Mouse (Mus musculus): Measurements from ENCODE around the gene Tm4sf19. TPM values are rescaled to one million over a fixed set of nuclear protein-coding genes. Genes with fewer than 3 reads are reported as not detected.

Gene Tm4sf19
- total RNA-seq, 1 experiment = not detected

- in situ Hi-C loops (cut with MboI; ENCODE audit: low sequenced_read_pairs in 2 of 2, unreplicated experiment in 2 of 2) = no loop called here
- DNase-seq (ENCODE audit: low read depth, low spot score) = no peak
- Histone ChIP-seq H3K9ac (ENCODE audit: insufficient read depth, low read depth, low read length, poor library complexity, severe bottlenecking) (no peak overlapping the region), H3K27ac (ENCODE audit: insufficient read depth, low read depth, low read length, poor library complexity, severe bottlenecking) (no peak overlapping the region), H3K9me3 (ENCODE audit: control insufficient read depth, insufficient read depth, low read depth, low read length) (no peaks in the 10 kb centered on the region), H3K4me1 (ENCODE audit: control insufficient read depth in 2 of 2, insufficient read depth in 2 of 2, low read length in 2 of 2, poor library complexity in 1 of 2) (no peaks in the 10 kb centered on the region), H3K36me3 (ENCODE audit: control insufficient read depth, insufficient read depth, low read length, poor library complexity, severe bottlenecking) (peaks cover 4% of the 10 kb centered on the region), H3K4me3 (ENCODE audit: insufficient read depth in 1 of 2, low read depth in 1 of 2, low read length in 2 of 2, poor library complexity in 1 of 2, severe bottlenecking in 1 of 2) (no peak overlapping the region)
- no peak for TF ChIP-seq MAFK (IDR thresholded peaks at IDR 0.05; ENCODE audit: insufficient read depth, low read depth, low read length)
- no peak for TF ChIP-seq ZNF384 (IDR thresholded peaks at IDR 0.05; ENCODE audit: low read depth, low read length)
- no peak for TF ChIP-seq ZC3H11A (IDR thresholded peaks at IDR 0.05; ENCODE audit: borderline replicate concordance, low read depth, low read length)
- no peak for TF ChIP-seq CHD2 (IDR thresholded peaks at IDR 0.05; ENCODE audit: low read depth, low read length)
These were observed 9.4 kb upstream of the Tm4sf19 start for GRCm38 (mm10) chr16:32390882-32391281.

- no peaks in the 10 kb centered on the region for H3K4me1 ChIP-seq (ENCODE audit: control insufficient read depth in 2 of 2, insufficient read depth in 2 of 2, low read length in 2 of 2, poor library complexity in 1 of 2)
- H3K9me3 ChIP-seq (ENCODE audit: control insufficient read depth, insufficient read depth, low read depth, low read length) = no peaks in the 10 kb centered on the region
- no peak overlapping the region for H3K9ac ChIP-seq (ENCODE audit: insufficient read depth, low read depth, low read length, poor library complexity, severe bottlenecking)
- no peak for DNase-seq (ENCODE audit: low read depth, low spot score)
- in situ Hi-C loops (cut with MboI; ENCODE audit: low sequenced_read_pairs in 2 of 2, unreplicated experiment in 2 of 2) = no loop called here
- H3K27ac ChIP-seq (ENCODE audit: insufficient read depth, low read depth, low read length, poor library complexity, severe bottlenecking) = no peak overlapping the region
- peaks cover 1% of the 10 kb centered on the region for H3K36me3 ChIP-seq (ENCODE audit: control insufficient read depth, insufficient read depth, low read length, poor library complexity, severe bottlenecking)
- no peak overlapping the region for H3K4me3 ChIP-seq (ENCODE audit: insufficient read depth in 1 of 2, low read depth in 1 of 2, low read length in 2 of 2, poor library complexity in 1 of 2, severe bottlenecking in 1 of 2)
- no peak for TF ChIP-seq CHD2 (IDR thresholded peaks at IDR 0.05; ENCODE audit: low read depth, low read length)
- no peak for TF ChIP-seq ZC3H11A (IDR thresholded peaks at IDR 0.05; ENCODE audit: borderline replicate concordance, low read depth, low read length)
- no peak for TF ChIP-seq HCFC1 (IDR thresholded peaks at IDR 0.05; ENCODE audit: borderline replicate concordance, insufficient read depth, low read length)
- no peak for TF ChIP-seq ZNF384 (IDR thresholded peaks at IDR 0.05; ENCODE audit: low read depth, low read length)
- TF ChIP-seq MAFK (IDR thresholded peaks at IDR 0.05; ENCODE audit: insufficient read depth, low read depth, low read length) = no peak
These were observed 4.4 kb upstream of the Tm4sf19 start for GRCm38 (mm10) chr16:32395679-32396540.

GRCm38 (mm10) chr16:32396541-32396835 lies 3.8 kb upstream of the Tm4sf19 start:
- TF ChIP-seq HCFC1 (IDR thresholded peaks at IDR 0.05; ENCODE audit: borderline replicate concordance, insufficient read depth, low read length) (no peak), ZNF384 (IDR thresholded peaks at IDR 0.05; ENCODE audit: low read depth, low read length) (no peak), CHD2 (IDR thresholded peaks at IDR 0.05; ENCODE audit: low read depth, low read length) (no peak), ZC3H11A (IDR thresholded peaks at IDR 0.05; ENCODE audit: borderline replicate concordance, low read depth, low read length) (no peak)
- Histone ChIP-seq H3K4me1 (ENCODE audit: control insufficient read depth in 2 of 2, insufficient read depth in 2 of 2, low read length in 2 of 2, poor library complexity in 1 of 2) (no peaks in the 10 kb centered on the region), H3K27ac (ENCODE audit: insufficient read depth, low read depth, low read length, poor library complexity, severe bottlenecking) (no peak overlapping the region), H3K9ac (ENCODE audit: insufficient read depth, low read depth, low read length, poor library complexity, severe bottlenecking) (no peak overlapping the region), H3K36me3 (ENCODE audit: control insufficient read depth, insufficient read depth, low read length, poor library complexity, severe bottlenecking) (no peaks in the 10 kb centered on the region; the same call in 1 of the 2 replicates), H3K9me3 (ENCODE audit: control insufficient read depth, insufficient read depth, low read depth, low read length) (no peaks in the 10 kb centered on the region), H3K4me3 (ENCODE audit: insufficient read depth in 1 of 2, low read depth in 1 of 2, low read length in 2 of 2, poor library complexity in 1 of 2, severe bottlenecking in 1 of 2) (no peak overlapping the region)
- in situ Hi-C loops (cut with MboI; ENCODE audit: low sequenced_read_pairs in 2 of 2, unreplicated experiment in 2 of 2) = no loop called here
- no peak for DNase-seq (ENCODE audit: low read depth, low spot score)

- TF ChIP-seq HCFC1 (IDR thresholded peaks at IDR 0.05; ENCODE audit: borderline replicate concordance, insufficient read depth, low read length) (no peak), ZC3H11A (IDR thresholded peaks at IDR 0.05; ENCODE audit: borderline replicate concordance, low read depth, low read length) (no peak), ZNF384 (IDR thresholded peaks at IDR 0.05; ENCODE audit: low read depth, low read length) (no peak), MAFK (IDR thresholded peaks at IDR 0.05; ENCODE audit: insufficient read depth, low read depth, low read length) (no peak), CHD2 (IDR thresholded peaks at IDR 0.05; ENCODE audit: low read depth, low read length) (no peak)
- Histone ChIP-seq H3K36me3 (ENCODE audit: control insufficient read depth, insufficient read depth, low read length, poor library complexity, severe bottlenecking) (no peaks in the 10 kb centered on the region; the same call in 1 of the 2 replicates), H3K4me1 (ENCODE audit: control insufficient read depth in 2 of 2, insufficient read depth in 2 of 2, low read length in 2 of 2, poor library complexity in 1 of 2) (no peaks in the 10 kb centered on the region), H3K9me3 (ENCODE audit: control insufficient read depth, insufficient read depth, low read depth, low read length) (no peaks in the 10 kb centered on the region), H3K27ac (ENCODE audit: insufficient read depth, low read depth, low read length, poor library complexity, severe bottlenecking) (no peak overlapping the region), H3K4me3 (ENCODE audit: insufficient read depth in 1 of 2, low read depth in 1 of 2, low read length in 2 of 2, poor library complexity in 1 of 2, severe bottlenecking in 1 of 2) (no peak overlapping the region), H3K9ac (ENCODE audit: insufficient read depth, low read depth, low read length, poor library complexity, severe bottlenecking) (no peak overlapping the region)
- DNase-seq (ENCODE audit: low read depth, low spot score) = no peak
- in situ Hi-C loops (cut with MboI; ENCODE audit: low sequenced_read_pairs in 2 of 2, unreplicated experiment in 2 of 2) = no loop called here
These were observed 2.1 kb upstream of the Tm4sf19 start for GRCm38 (mm10) chr16:32398206-32398605.

Data from ES-E14 (cell line).